Mouse (Mus musculus): ENCODE data around the gene Cdkn1a. TPM values are rescaled to one million over a fixed set of nuclear protein-coding genes. Genes with fewer than 3 reads are reported as not detected.

The Cdkn1a gene
- polyA plus RNA-seq, 1 experiment from 2014 or later, result 43.3 TPM

GRCm38 (mm10) chr17:29047697-29048514 lies 42.9 kb upstream of the Cdkn1a start:
- ATAC-seq (no peak), DNase-seq (ENCODE audit: low spot score) (no peak)
- H3K36me3 ChIP-seq (ENCODE audit: control insufficient read depth, insufficient read depth, low read length), result peaks cover 49% of the 10 kb centered on the region
- no peak overlapping the region for H3K9ac ChIP-seq (ENCODE audit: low read length)
- H3K27me3 ChIP-seq (replicated peaks; ENCODE audit: control insufficient read depth, insufficient read depth, low read length), result no peaks in the 10 kb centered on the region
- H3K4me2 ChIP-seq (ENCODE audit: low read length), result no peak overlapping the region
- H3K4me3 ChIP-seq (ENCODE audit: low read depth, low read length), result no peak overlapping the region
- WGBS, result 55% methylated on average over 3 of the region's 3 CpGs
- no peaks in the 10 kb centered on the region for H3K9me3 ChIP-seq (replicated peaks; ENCODE audit: control insufficient read depth, low read length)
- H3K27ac ChIP-seq (ENCODE audit: low read depth, low read length), result 0 out of 2 replicates have a peak overlapping the region, but pooled peaks have one; percentile 11
- no peaks in the 10 kb centered on the region for H3K4me1 ChIP-seq (ENCODE audit: control insufficient read depth, insufficient read depth, low read length)

- DNase-seq (ENCODE audit: low spot score) (peak; percentile 87), ATAC-seq (peak; percentile 44)
- Histone ChIP-seq H3K9ac (ENCODE audit: low read length) (no peak overlapping the region), H3K9me3 (replicated peaks; ENCODE audit: control insufficient read depth, low read length) (no peaks in the 10 kb centered on the region), H3K36me3 (ENCODE audit: control insufficient read depth, insufficient read depth, low read length) (peaks cover 39% of the 10 kb centered on the region), H3K27ac (ENCODE audit: low read depth, low read length) (no peak overlapping the region), H3K4me2 (ENCODE audit: low read length) (no peak overlapping the region), H3K4me1 (ENCODE audit: control insufficient read depth, insufficient read depth, low read length) (no peaks in the 10 kb centered on the region), H3K27me3 (replicated peaks; ENCODE audit: control insufficient read depth, insufficient read depth, low read length) (no peaks in the 10 kb centered on the region), H3K4me3 (ENCODE audit: low read depth, low read length) (no peak overlapping the region)
- WGBS, result 23% methylated on average over 13 of the region's 13 CpGs
These were observed 41.8 kb upstream of the Cdkn1a start for GRCm38 (mm10) chr17:29048748-29049507.

DNA sequence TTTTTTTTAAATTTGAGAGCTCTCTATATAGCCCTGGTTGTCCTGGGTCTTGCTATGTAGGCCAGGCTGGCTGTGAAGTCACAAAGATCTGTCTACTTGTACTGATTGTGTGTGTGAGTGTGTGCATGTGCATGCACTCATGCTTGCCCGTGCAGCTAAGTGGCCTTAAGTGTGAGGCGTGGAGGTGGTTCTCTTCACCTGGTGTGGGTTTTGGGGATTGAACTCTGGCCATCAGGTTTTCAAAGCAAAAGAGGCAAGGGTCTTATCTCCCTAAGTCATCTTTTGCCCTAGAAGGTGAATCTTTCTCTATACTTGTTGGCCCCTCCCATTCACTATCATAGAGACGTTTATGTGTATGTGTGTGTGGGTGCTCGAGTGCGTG lies 41.3 kb upstream of the Cdkn1a start:
- no peaks in the 10 kb centered on the region for H3K4me1 ChIP-seq (ENCODE audit: control insufficient read depth, insufficient read depth, low read length)
- H3K27ac ChIP-seq (ENCODE audit: low read depth, low read length), result no peak overlapping the region
- H3K9me3 ChIP-seq (replicated peaks; ENCODE audit: control insufficient read depth, low read length), result no peaks in the 10 kb centered on the region
- ATAC-seq (no peak), DNase-seq (ENCODE audit: low spot score) (no peak)
- peaks cover 33% of the 10 kb centered on the region for H3K36me3 ChIP-seq (ENCODE audit: control insufficient read depth, insufficient read depth, low read length)
- H3K27me3 ChIP-seq (replicated peaks; ENCODE audit: control insufficient read depth, insufficient read depth, low read length), result no peaks in the 10 kb centered on the region
- 80% methylated on average over 5 of the region's 5 CpGs for WGBS
- no peak overlapping the region for H3K4me3 ChIP-seq (ENCODE audit: low read depth, low read length)
- H3K4me2 ChIP-seq (ENCODE audit: low read length), result no peak overlapping the region
- no peak overlapping the region for H3K9ac ChIP-seq (ENCODE audit: low read length)

GRCm38 (mm10) chr17:29049923-29050322 lies 40.9 kb upstream of the Cdkn1a start:
- no peaks in the 10 kb centered on the region for H3K9me3 ChIP-seq (replicated peaks; ENCODE audit: control insufficient read depth, low read length)
- H3K36me3 ChIP-seq (ENCODE audit: control insufficient read depth, insufficient read depth, low read length), result peaks cover 29% of the 10 kb centered on the region
- H3K4me3 ChIP-seq (ENCODE audit: low read depth, low read length), result no peak overlapping the region
- H3K4me1 ChIP-seq (ENCODE audit: control insufficient read depth, insufficient read depth, low read length), result no peaks in the 10 kb centered on the region
- ATAC-seq (no peak), DNase-seq (ENCODE audit: low spot score) (no peak)
- 88% methylated on average over 7 of the region's 7 CpGs for whole genome bisulfite sequencing
- no peak overlapping the region for H3K27ac ChIP-seq (ENCODE audit: low read depth, low read length)
- no peak overlapping the region for H3K4me2 ChIP-seq (ENCODE audit: low read length)
- no peak overlapping the region for H3K9ac ChIP-seq (ENCODE audit: low read length)
- H3K27me3 ChIP-seq (replicated peaks; ENCODE audit: control insufficient read depth, insufficient read depth, low read length), result no peaks in the 10 kb centered on the region

- 62% methylated on average over 14 of the region's 14 CpGs for WGBS
- H3K27me3 ChIP-seq (replicated peaks; ENCODE audit: control insufficient read depth, insufficient read depth, low read length), result no peaks in the 10 kb centered on the region
- H3K27ac ChIP-seq (ENCODE audit: low read depth, low read length), result no peak overlapping the region
- no peak overlapping the region for H3K9ac ChIP-seq (ENCODE audit: low read length)
- H3K4me1 ChIP-seq (ENCODE audit: control insufficient read depth, insufficient read depth, low read length), result no peaks in the 10 kb centered on the region
- H3K9me3 ChIP-seq (replicated peaks; ENCODE audit: control insufficient read depth, low read length), result no peaks in the 10 kb centered on the region
- ATAC-seq (no peak), DNase-seq (ENCODE audit: low spot score) (no peak)
- peaks cover 20% of the 10 kb centered on the region for H3K36me3 ChIP-seq (ENCODE audit: control insufficient read depth, insufficient read depth, low read length)
- H3K4me2 ChIP-seq (ENCODE audit: low read length), result no peak overlapping the region
- H3K4me3 ChIP-seq (ENCODE audit: low read depth, low read length), result no peak overlapping the region
These were observed 40.0 kb upstream of the Cdkn1a start for GRCm38 (mm10) chr17:29050791-29051190.

- Histone ChIP-seq H3K4me1 (ENCODE audit: control insufficient read depth, insufficient read depth, low read length) (peaks cover 8% of the 10 kb centered on the region), H3K9me3 (replicated peaks; ENCODE audit: control insufficient read depth, low read length) (no peaks in the 10 kb centered on the region), H3K36me3 (ENCODE audit: control insufficient read depth, insufficient read depth, low read length) (0 out of 2 replicates have a peak, but pooled peaks cover 3% of the 10 kb centered on the region), H3K9ac (ENCODE audit: low read length) (no peak overlapping the region), H3K27ac (ENCODE audit: low read depth, low read length) (0 out of 2 replicates have a peak overlapping the region, but pooled peaks have one; percentile 0), H3K27me3 (replicated peaks; ENCODE audit: control insufficient read depth, insufficient read depth, low read length) (no peaks in the 10 kb centered on the region), H3K4me3 (ENCODE audit: low read depth, low read length) (no peak overlapping the region), H3K4me2 (ENCODE audit: low read length) (no peak overlapping the region)
- DNase-seq (ENCODE audit: low spot score) (no peak), ATAC-seq (no peak)
- 86% methylated on average over 6 of the region's 6 CpGs for WGBS
These were observed 37.7 kb upstream of the Cdkn1a start for GRCm38 (mm10) chr17:29053067-29053466.

DNA sequence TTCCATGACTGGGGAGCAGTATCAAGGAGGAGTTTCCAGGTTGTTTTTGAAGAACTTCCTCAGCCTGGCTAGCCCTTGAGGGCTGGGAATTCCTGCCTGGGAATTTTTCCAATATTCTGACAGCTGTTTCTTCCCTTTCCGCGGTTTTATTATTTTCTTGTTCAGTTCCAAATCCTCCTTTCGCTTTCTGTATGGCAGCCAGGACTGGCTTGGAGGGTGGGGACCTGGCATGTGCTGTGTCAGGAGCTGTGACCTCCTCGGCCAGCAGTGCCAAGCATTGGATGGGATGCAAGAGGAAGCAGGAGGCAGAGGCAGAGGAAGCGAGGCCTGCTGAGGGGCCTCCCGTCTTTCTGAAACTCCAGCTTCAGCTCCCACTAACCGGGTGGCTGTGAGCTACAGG lies 36.9 kb upstream of the Cdkn1a start:
- Histone ChIP-seq H3K27me3 (replicated peaks; ENCODE audit: control insufficient read depth, insufficient read depth, low read length) (no peaks in the 10 kb centered on the region), H3K36me3 (ENCODE audit: control insufficient read depth, insufficient read depth, low read length) (0 out of 2 replicates have a peak, but pooled peaks cover 3% of the 10 kb centered on the region), H3K9ac (ENCODE audit: low read length) (no peak overlapping the region), H3K4me1 (ENCODE audit: control insufficient read depth, insufficient read depth, low read length) (peaks cover 8% of the 10 kb centered on the region), H3K4me2 (ENCODE audit: low read length) (no peak overlapping the region), H3K4me3 (ENCODE audit: low read depth, low read length) (no peak overlapping the region), H3K27ac (ENCODE audit: low read depth, low read length) (no peak overlapping the region), H3K9me3 (replicated peaks; ENCODE audit: control insufficient read depth, low read length) (no peaks in the 10 kb centered on the region)
- 73% methylated on average over 7 of the region's 7 CpGs for WGBS
- no peak for DNase-seq (ENCODE audit: low spot score)
- ATAC-seq, result no peak

GRCm38 (mm10) chr17:29054429-29054828 lies 36.3 kb upstream of the Cdkn1a start:
- Histone ChIP-seq H3K4me1 (ENCODE audit: control insufficient read depth, insufficient read depth, low read length) (peaks cover 8% of the 10 kb centered on the region), H3K9me3 (replicated peaks; ENCODE audit: control insufficient read depth, low read length) (no peaks in the 10 kb centered on the region), H3K9ac (ENCODE audit: low read length) (no peak overlapping the region), H3K27ac (ENCODE audit: low read depth, low read length) (no peak overlapping the region), H3K36me3 (ENCODE audit: control insufficient read depth, insufficient read depth, low read length) (0 out of 2 replicates have a peak, but pooled peaks cover 3% of the 10 kb centered on the region), H3K4me3 (ENCODE audit: low read depth, low read length) (no peak overlapping the region), H3K4me2 (ENCODE audit: low read length) (no peak overlapping the region), H3K27me3 (replicated peaks; ENCODE audit: control insufficient read depth, insufficient read depth, low read length) (no peaks in the 10 kb centered on the region)
- ATAC-seq (no peak), DNase-seq (ENCODE audit: low spot score) (no peak)
- 84% methylated on average over 6 of the region's 6 CpGs for WGBS

DNA sequence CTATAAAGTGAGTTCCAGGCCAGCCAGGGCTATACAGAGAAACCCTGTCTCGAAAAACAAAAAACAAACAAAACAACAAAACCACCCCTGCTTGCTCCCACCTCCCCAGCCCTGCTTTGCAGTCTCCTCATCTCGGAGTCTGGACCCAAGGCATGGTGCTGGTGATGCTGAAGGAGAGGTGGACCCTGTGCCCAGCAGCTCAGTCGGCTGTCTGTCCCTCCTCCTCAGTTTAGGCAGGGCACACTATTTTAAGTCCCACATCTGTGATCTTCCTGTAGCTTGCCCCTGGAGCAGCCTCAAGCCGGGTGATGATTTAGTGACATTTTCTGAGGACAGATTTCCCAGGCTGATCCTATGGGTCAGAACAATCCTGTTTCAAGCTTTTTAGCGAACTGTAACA lies 35.2 kb upstream of the Cdkn1a start:
- 80% methylated on average over 5 of the region's 5 CpGs for WGBS
- no peaks in the 10 kb centered on the region for H3K36me3 ChIP-seq (ENCODE audit: control insufficient read depth, insufficient read depth, low read length)

More for the DNA sequence above, 35.2 kb upstream of the Cdkn1a start:
- Histone ChIP-seq H3K4me2 (ENCODE audit: low read length) (no peak overlapping the region), H3K27me3 (replicated peaks; ENCODE audit: control insufficient read depth, insufficient read depth, low read length) (no peaks in the 10 kb centered on the region), H3K4me3 (ENCODE audit: low read depth, low read length) (no peak overlapping the region), H3K27ac (ENCODE audit: low read depth, low read length) (no peak overlapping the region), H3K9ac (ENCODE audit: low read length) (no peak overlapping the region), H3K4me1 (ENCODE audit: control insufficient read depth, insufficient read depth, low read length) (peaks cover 8% of the 10 kb centered on the region), H3K9me3 (replicated peaks; ENCODE audit: control insufficient read depth, low read length) (no peaks in the 10 kb centered on the region)
- DNase-seq (ENCODE audit: low spot score), result no peak
- ATAC-seq, result no peak
